Mouse (Mus musculus) spleen, adult 18-20 months (tissue): ENCODE measurements around the gene Kcnip1.

Experiments used
- DNase-seq, 2 experiments: peaks; one replicate each; pipeline ENCODE4 v3.0.0; 2022; ENCODE audit warnings: mixed read lengths in 2 of 2

Kcnip1 gene

DNA sequence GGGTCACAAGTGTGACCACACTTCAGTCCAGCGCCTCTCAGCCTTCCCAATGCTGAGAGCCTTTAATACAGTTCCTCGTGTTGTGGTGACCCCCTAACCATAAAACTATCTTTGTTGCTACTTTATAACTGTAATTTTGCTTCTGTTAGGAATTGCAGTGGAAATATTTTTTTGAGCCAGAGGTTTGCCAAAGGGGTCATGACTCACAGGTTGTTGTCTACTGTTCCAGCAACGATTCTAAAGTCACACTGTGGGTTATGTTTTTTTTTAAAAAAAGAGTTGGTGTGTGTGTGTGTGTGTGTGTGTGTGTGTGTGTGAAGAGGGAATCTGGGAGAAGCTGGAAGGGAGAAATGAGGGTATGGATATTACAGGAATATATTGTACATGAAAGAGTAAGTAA is 337.7 kb downstream of the Kcnip1 start:
- DNase-seq = no peak

DNA sequence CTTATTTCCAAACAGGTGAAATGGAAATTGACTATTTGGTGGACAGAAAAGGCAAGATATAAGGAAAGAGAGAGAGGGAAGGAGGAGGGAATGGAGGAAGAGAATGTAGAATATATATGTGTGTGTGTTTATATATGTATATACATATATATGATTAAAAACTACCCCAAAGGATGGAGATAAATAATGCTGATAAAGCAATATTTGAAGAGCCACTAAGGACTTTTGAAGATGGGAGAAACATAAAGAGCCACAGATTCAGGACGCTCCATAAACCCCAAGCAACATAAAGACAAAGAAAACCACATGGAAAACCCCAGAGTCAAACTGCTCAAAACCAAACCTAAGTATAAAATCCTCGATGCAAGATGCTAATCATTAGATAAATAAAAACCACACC is 338.5 kb downstream of the Kcnip1 start:
- no peak for DNase-seq

DNA sequence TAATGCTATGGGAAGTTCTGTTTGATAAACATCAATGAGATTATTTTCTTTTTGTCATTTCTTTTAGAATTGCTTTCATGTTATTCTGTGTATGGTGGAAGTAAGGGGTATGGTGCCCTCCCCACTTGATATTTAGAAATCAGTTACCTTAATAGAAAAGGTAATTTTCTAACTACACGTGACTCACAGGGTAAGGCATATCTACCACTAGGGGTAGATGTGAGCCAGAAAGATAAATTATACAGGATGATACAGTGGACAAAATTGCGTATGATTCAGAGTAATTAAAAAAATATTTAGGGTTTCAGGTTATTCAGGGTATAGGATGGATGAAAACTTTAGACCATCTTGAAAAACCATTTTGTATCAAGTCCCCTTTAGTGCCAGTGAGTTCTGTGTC is 343.6 kb downstream of the Kcnip1 start:
- no peak for DNase-seq

DNA sequence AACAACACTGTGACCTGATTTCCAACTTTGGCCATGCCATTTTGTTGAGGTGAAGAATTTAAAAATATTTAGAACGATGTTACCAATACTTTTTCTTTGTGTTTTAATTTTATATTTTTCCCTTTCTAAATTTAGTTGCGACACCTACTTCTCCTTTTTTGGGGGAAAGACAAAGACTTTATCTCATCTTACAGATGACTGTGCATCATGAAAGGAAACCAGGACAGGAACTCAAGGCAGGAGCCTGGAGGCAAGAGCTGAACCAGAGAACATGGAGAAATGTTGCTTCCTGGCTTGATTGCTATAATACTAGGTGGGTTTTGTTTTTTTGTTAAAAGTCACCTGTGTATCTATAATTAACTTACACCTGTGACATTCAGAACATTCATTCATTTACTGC is 355.8 kb downstream of the Kcnip1 start:
- DNase-seq = no peak

DNA sequence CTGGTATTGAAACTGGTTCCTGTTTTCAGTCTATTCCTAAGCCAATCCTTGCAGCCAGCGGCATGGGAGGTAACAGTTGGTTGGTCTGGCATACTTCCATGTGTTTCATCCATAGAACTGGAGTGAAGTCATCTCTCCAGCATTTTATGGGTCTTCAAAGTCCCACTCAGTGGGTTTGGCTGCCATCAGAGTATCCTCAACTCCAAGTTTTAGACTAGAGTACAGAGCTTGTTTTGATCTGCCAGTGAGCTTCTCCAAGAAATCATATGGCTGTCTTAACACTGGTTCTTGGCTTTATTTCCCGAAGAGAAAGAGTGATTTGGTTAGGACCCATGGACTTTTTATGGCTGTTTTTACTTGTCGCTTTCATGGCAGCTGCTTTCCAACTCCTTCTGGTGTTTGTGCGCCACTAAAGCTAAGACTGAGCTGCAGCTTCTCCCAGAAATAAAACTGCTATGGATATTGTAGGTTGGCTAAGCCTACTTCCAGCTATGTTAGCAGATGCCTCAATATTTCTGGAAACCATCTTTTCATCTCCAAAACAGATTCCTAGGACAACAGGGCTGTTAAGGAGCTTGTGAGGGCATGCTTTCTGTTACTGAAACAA is 365.7 kb downstream of the Kcnip1 start:
- DNase-seq = no peak

DNA sequence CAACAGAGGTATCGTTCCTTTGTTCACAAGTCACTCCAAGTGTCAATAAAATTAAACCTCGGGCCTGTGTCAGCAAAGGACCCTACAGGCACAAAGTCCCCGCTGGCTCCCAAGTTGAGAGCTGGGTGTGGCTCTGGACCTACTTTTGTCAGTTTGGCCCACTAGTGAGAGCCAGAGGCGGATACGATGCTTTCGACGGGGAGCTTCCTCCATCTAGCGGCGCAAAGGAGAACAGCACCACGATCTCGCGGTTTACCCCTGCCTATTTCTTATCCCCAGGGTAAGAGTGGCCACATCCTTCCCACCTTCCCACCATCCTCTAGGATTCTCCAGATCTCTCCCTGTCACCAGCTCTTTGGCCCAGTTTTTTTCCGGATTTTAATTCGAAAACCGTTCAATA is 378.7 kb downstream of the Kcnip1 start:
- DNase-seq = peak in 1 of 2 experiments; percentile 34

DNA sequence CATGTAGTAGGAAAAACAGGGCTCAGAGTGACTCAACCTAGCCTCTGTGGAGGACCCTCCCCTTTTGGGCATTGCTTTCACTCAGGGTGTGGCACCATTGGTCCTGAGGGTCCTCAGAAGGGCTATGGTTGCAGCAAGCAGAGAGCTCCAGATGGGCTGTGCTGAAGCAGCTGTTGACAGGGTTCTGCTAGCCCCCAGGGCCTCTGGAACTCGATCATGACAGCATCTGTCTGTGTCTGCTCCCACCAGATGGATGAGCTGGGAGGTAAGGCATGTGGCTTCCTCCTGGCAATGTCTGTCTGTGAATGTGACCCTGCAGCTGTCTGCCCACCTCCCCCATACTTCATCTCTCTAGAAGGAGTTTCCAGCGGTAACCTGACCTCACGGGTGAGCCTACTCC is 385.2 kb downstream of the Kcnip1 start:
- no peak for DNase-seq

DNA sequence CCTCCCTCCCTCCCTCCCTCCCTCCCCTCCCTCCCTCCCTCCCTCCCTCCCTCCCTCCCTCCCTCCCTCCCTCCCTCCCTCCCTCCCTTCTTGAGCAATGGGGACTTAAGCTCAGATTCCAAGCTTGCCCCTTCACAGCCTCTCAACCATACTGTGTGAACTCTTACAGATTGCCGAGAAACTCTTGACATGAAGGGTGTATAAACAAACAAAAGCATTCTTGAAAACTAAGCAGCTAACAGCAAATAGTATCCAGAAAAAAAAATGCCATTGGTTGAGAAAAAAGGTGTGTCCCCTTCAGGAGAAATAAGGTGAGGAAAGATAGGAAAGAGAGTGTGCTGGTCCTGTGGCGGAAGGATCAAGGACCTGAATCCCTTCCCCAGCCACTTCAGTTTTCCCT is 389.8 kb downstream of the Kcnip1 start:
- no peak for DNase-seq

DNA sequence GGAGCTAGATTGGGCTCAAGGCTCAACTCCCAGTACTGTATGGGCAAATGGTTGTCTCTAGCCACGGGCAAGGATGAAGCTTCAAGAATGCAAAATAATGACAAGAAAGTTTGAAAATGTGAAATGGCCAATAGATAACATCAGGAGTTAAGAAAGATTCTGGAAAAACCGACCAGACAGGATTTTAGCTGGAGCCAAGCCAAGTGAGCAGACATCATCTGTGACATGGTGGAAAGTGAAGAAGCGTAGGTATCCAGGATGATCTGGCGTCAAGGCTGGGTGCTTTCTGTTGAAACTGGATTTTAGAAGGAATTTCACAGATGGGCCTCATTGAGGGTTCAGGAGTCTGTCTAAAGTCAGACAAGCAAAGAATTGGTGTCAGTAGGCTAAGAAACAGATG is 394.0 kb downstream of the Kcnip1 start, which contains the start of gene D130052B06Rik:
D130052B06Rik (plus strand) TSS at position 317 of the 400 bp plus-strand sequence.
- DNase-seq = no peak

DNA sequence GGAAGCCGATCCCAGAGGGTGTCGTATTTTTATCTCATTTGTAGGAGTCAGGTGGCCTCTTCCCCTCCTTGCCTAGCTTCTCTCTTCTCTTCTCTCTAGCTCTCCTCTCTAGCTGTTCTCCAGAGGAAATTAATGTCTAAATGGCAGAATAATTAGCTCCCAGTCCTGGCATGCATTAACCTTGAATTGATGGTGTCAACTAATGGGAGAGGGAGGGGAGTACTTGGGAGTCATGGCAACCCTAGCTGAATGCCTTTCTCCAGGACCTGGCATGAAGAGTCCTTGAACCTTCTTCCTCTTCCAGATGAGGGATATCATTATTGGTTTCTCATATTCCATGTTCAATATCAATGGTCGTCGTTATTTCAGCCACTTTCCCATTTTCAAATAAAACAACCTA is 396.3 kb downstream of the Kcnip1 start:
- no peak for DNase-seq

DNA sequence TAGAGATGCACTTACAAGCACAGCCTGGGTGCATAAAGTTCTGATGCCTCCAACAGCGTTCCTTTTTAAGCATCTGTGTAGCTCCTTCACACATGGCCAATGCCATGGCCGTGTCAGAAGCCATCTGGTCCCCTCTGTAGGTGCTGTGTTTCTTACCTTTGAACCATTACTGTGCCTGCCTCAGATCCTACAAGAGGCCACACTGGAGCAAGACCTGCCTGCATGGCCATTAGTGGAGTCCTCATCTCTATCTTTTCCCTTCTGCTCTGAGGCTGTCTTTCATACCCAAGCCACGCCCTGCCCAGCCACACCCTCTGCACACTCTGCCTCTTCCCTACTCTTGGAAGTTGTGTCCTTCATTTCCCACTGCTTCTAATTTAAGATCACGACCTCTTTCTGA is 400.1 kb downstream of the Kcnip1 start:
- DNase-seq = no peak

DNA sequence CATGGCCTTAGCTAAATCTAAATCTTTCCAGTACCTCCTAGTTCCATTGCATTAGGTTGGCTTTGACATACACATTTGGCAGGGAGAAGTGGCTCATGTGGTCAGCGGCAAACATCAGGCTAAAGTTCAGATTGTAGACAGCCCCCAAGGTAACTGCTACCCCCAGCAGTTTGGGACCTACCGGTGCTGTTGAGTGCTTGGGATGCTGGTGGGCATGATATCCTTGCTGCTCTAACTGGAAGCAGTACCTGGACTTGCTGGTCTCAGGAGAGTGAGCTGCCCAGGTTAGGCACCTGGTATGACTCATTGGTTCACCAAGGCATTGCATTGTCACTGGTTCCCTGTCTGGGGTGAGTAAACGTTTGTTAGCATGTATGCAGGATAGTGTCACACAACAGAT is 402.2 kb downstream of the Kcnip1 start:
- no peak for DNase-seq

DNA sequence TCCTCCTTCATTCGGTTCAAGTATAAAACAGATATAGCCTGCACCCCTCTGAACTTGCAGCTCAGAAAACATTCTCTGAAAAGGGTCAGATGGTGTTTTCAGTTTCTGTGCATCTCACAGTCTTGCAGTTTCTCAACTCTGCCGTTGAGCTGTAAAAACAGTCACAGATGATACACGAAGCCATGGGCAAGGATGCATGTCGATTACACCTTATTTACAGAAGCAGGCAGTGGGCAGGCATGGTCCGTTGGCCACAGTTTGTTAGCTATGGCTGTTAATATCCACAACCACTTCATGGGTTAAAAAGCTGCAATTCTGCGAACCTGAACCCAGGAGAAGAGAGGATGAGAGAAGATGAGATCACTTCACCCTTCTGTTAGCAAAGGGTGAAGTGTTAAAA is 406.3 kb downstream of the Kcnip1 start:
- DNase-seq = no peak

DNA sequence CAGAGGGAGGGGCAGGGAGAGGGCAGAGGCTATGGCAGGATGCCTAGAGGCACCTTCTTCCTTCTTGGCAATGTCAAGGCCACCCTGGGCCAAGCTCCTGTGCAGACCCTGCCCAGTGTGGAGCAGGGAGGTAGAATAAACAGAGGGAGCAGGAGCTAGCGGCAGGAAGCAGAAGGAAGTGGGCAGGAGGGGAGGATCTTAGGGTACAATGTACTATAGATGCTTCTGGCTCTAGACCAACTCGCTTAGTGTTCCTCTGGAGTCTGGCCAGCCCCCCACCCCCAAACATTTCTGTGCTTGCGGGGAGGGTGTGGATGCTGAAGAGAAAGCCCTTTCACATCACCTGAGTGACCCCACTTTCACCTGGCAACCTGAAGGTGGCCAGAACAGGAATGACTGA is 413.3 kb downstream of the Kcnip1 start:
- no peak for DNase-seq
